Mouse (Mus musculus): ENCODE results near the gene Mtif3.

The Mtif3 gene

GRCm38 (mm10) chr5:146963118-146963936 lies at the start of gene Mtif3:
Mtif3 (minus strand) TSS chr5:146963800.
- DNase-seq (ENCODE audit: low spot score in 2 of 2), result peak; percentile 76 to 78

GRCm38 (mm10) chr5:147011333-147011732 lies 47.7 kb upstream of the Mtif3 start:
- no peak for DNase-seq (ENCODE audit: low spot score in 2 of 2)

GRCm38 (mm10) chr5:147003303-147003702 lies 39.7 kb upstream of the Mtif3 start:
- DNase-seq (ENCODE audit: low spot score in 2 of 2), result no peak

GRCm38 (mm10) chr5:147001312-147001711 lies 37.7 kb upstream of the Mtif3 start:
- no peak for DNase-seq (ENCODE audit: low spot score in 2 of 2)

- no peak for DNase-seq (ENCODE audit: low spot score in 2 of 2)
Observed at GRCm38 (mm10) chr5:146998802-146999201, 35.2 kb upstream of the Mtif3 start.

- DNase-seq (ENCODE audit: low spot score in 2 of 2), result no peak
Observed at GRCm38 (mm10) chr5:146996812-146997211, 33.2 kb upstream of the Mtif3 start.

- DNase-seq (ENCODE audit: low spot score in 2 of 2), result no peak
Observed at GRCm38 (mm10) chr5:146994973-146995372, 31.4 kb upstream of the Mtif3 start.

- no peak for DNase-seq (ENCODE audit: low spot score in 2 of 2)
Observed at GRCm38 (mm10) chr5:146993509-146993908, 29.9 kb upstream of the Mtif3 start.

GRCm38 (mm10) chr5:146989051-146989450 lies 25.5 kb upstream of the Mtif3 start:
- no peak for DNase-seq (ENCODE audit: low spot score in 2 of 2)

GRCm38 (mm10) chr5:146987588-146987987 lies 24.0 kb upstream of the Mtif3 start:
- DNase-seq (ENCODE audit: low spot score in 2 of 2), result no peak

- no peak for DNase-seq (ENCODE audit: low spot score in 2 of 2)
Observed at GRCm38 (mm10) chr5:146985725-146986433, 22.3 kb upstream of the Mtif3 start.

GRCm38 (mm10) chr5:146983216-146983615 lies 19.6 kb upstream of the Mtif3 start:
- DNase-seq (ENCODE audit: low spot score in 2 of 2), result peak in 1 of 2 experiments; percentile 57

- no peak for DNase-seq (ENCODE audit: low spot score in 2 of 2)
Observed at GRCm38 (mm10) chr5:146981376-146981775, 17.8 kb upstream of the Mtif3 start.

GRCm38 (mm10) chr5:146974781-146975123 lies 11.2 kb upstream of the Mtif3 start:
- DNase-seq (ENCODE audit: low spot score in 2 of 2), result no peak

- DNase-seq (ENCODE audit: low spot score in 2 of 2), result peak in 1 of 2 experiments; percentile 20
Observed at GRCm38 (mm10) chr5:146973858-146974780, 10.5 kb upstream of the Mtif3 start.

- DNase-seq (ENCODE audit: low spot score in 2 of 2), result no peak
Observed at GRCm38 (mm10) chr5:146973353-146973752, 9.8 kb upstream of the Mtif3 start.

GRCm38 (mm10) chr5:146971776-146972561 lies 8.4 kb upstream of the Mtif3 start:
- DNase-seq (ENCODE audit: low spot score in 2 of 2), result no peak

- DNase-seq (ENCODE audit: low spot score in 2 of 2), result no peak
Observed at GRCm38 (mm10) chr5:146968695-146969393, 5.2 kb upstream of the Mtif3 start.

GRCm38 (mm10) chr5:146963937-146964278 lies 308 bp upstream of the Mtif3 start:
- no peak for DNase-seq (ENCODE audit: low spot score in 2 of 2)

- DNase-seq (ENCODE audit: low spot score in 2 of 2), result no peak
Observed at GRCm38 (mm10) chr5:146956678-146957077, 6.9 kb downstream of the Mtif3 start.

GRCm38 (mm10) chr5:146955651-146956050 lies 7.9 kb downstream of the Mtif3 start:
- no peak for DNase-seq (ENCODE audit: low spot score in 2 of 2)

All from thymus, postnatal 10 days (tissue).